Mouse (Mus musculus): ENCODE results near the gene A030005K14Rik.

DNA sequence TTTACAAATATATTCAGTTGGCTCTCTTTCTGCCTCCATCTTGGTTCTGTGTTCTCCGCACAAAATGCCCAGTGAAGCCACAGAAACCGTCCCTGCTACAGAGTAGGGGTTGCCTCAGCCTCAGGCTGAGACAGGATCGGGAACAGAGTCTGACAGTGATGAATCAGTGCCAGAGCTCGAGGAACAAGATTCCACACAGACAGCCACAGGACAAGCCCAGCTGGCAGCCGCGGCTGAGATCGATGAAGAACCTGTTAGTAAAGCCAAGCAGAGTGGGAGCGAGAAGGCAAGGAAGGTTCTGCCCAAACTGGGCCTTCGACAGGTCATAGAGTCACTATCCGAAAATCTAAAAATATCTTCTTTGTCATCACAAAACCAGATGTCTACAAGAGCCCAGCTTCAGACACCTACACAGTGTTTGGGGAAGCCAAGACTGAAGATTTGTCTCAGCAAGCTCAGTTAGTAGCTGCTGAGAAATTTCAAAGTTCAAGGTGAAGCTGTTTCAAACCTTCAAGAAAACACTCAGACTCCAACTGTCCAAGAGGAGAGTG lies 43.8 kb downstream of the A030005K14Rik start:
- TF ChIP-seq CTCF (IDR thresholded peaks at IDR 0.05; ENCODE audit: low read depth) = no peak
- no peak for TF ChIP-seq EP300 (IDR thresholded peaks at IDR 0.05; ENCODE audit: low read depth)
